Mouse (Mus musculus) adipocyte (in vitro differentiated cells): Measurements from ENCODE around the gene Tmem179.

Experiments
- DNase-seq: peaks from one replicate; pipeline ENCODE4 v3.0.0-alpha.2; 2016; ENCODE audit warnings: low spot score

Tmem179 gene

GRCm38 (mm10) chr12:112463750-112464444, 52.6 kb downstream of the Tmem179 start:
- DNase-seq = no peak

DNA sequence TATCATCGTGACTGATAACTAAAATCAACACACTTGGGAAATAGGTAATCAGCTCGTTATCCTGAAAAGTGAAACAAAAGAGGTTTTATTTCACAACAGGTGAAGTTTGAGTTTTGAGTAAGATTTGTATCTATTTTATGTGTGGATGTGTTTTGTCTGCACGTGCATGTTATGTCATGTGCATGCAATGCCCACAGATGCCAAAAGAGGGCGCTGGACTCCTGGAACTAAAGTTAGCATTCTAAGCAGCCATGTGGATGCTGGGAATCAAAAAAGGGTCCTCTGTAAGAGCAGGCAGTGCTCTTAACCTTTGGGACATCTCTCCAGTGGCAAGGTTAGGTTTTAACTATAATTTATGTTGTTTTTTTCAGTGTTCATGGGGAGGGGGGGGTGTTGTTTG, 53.3 kb downstream of the Tmem179 start:
- no peak for DNase-seq

DNA sequence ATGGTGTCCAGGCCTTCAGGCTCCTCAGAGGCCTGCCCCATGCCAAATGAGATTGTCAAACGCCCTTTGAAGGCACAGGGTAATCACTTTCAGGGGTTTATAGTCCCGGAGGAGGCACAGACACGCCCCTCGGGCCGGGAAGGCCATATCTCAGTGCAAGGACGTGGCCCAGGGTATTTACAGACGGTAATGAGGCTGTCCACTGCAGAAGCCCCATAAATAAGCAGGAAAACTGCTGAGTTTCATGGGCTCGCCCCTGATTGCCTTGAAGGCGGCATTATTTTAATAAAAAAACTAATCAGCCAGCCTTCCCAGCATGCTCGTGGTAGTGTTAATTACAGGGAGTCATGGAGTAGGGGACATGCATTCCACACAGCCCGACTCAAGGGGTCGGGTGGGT, 54.1 kb downstream of the Tmem179 start:
- DNase-seq = no peak

DNA sequence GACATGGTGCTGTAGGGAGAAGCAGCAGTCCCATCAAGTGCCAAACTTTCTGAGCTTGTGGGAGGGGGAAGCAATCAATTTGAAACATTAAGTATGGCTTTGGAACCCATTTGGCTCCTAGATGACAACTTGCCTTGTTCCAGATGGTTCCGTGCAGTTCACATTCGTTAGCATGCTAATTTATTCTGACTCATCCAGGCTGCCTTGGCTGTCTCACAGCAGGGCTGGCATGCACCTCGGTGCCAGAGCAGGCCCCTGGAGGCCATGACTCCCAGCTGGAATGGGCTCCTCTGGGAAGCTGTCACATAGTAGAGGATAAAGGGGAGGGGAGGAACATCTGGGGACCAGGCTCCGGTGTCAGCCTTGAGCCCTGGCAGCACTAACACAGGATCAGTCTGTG, 58.7 kb downstream of the Tmem179 start:
- DNase-seq = peak; percentile 13

DNA sequence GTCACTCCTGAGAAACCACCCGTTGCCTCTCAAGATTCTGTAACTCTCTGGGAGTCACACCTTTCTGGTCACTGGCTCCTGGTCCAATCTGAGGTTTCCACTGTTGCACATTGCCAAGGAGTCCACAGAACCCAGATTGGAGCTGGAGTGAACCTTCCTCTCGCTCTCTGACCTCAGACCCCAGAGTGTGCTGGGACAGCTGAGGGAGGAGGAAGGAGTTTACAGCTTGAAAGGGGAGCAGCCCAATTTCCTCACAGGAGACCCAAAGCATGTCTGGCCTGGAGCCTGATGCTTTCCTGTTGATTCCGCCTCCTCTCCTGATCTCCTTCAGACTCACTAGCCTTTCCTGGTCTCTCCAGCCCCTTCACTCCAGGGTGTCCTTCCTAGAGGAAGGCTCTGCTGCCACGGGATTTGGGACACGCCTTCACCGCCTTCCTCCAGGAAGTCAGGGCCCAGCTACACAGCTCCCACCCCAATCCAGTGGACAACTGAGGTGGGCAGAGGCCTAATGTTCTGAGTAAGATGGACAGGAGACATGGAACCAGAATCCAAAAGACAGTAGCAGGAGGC, 60.3 kb downstream of the Tmem179 start:
- no peak for DNase-seq

DNA sequence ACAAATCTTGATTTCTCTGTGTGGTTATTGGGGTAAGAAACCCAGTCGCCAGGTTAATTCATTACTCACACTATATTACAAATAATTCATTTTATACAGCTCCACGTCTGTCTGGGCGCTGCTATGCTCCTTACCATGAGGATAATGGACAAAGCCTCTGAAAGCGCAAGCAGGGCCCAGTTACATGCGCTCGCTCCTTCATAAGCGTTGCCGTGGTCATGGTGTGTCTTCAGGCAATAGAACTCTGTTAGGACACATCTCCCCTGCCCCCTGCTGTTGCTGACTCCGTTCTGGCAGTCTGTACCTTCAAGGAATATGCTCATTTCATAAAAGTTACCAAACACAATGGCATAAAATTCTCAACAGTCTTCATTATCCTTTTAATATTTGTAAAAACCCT, 64.7 kb downstream of the Tmem179 start:
- DNase-seq = no peak

DNA sequence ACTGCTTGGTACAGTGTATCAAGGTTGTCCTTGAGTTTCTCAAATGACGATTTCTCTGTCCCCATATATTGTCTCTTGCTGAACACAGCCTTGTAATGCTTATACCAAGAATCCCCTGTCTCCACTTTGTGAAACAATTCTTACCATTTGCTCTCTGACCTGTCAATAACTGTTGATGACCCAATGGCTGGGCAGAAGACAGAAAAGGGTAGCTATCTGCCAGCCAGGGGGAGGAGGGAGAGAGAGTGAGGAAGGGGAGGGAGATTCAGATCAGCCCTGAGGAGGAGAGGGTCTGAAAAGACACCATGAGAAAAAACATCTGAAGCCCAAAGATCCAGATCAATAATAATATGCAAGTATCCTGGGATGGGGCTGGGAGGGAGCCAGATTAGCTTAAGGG, 65.2 kb downstream of the Tmem179 start:
- no peak for DNase-seq

GRCm38 (mm10) chr12:112450883-112451282, 65.7 kb downstream of the Tmem179 start:
- DNase-seq = peak; percentile 25
